In the genomic region with DNA sequence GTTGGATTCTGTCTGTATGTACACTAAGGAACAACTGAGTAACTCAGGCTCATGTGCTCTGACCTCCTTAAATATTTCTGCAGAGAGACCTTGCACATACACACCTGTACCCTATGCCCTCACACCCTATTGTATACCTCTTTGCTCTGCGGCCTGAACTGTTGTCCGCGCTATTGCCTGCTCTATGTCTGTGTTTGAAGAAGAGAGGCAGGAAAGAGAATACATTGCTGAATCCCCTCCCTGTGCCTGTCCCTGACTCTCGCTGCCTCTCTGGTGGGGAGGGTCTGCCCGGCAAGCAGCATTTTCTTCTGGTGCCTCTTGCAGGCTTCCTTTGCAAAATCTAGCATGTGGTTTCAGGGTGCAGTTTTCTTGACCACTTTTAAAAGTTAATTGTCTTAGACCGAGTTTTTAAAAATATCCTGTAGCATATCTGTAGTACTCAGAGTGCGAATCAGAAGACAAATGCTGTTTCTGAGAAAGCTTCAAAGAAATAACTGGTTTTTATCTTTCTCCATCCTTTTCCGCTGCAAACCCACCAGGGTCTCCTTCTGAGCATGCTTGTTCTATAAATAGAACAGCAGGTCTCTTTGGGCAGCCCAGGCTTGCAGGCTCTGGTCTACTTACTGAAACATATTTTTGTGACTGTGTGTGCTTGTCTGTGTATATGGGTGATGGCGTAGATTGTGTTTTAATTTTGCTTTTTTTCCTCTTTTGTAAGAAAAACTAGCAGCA, we compare ENCODE assay signal across 11 mouse cellular contexts. TPM values are rescaled to one million over a fixed set of nuclear protein-coding genes. Genes with fewer than 3 reads are reported as not detected.
A peak's percentile ranks its signal among the peaks of the same experiment; 100 is the strongest.
DNase-seq lines count a peak whose midpoint lies in the region; ATAC-seq and TF ChIP-seq lines count a peak whose summit lies in the region.
"Had no signal": no experiment of that assay in that cellular context is flagged by ENCODE, and none has a peak within 500 bp of the region (broad histone marks: within the 10 kb centered on the region; RNA-seq: fewer than 3 reads in every experiment).

No protein-coding gene starts in this region.

- ATAC-seq in heart, embryonic 12.5 days (ENCODE audit: insufficient number of reproducible peaks, low FRiP score), result no peak
- no peak for ATAC-seq in midbrain, embryonic 14.5 days (ENCODE audit: low FRiP score, low TSS enrichment)
- peak; percentile 33 for ATAC-seq in liver, embryonic 11.5 days (replicated peaks; ENCODE audit: low FRiP score)

- peak overlapping the region; percentile 81 for H3K27ac ChIP-seq in heart, embryonic 12.5 days (ENCODE audit: poor library complexity, severe bottlenecking)
- no peak overlapping the region for H3K27ac ChIP-seq in heart, adult 2 months
- H3K27ac ChIP-seq in midbrain, embryonic 14.5 days (replicated peaks; ENCODE audit: low read depth, low read length), result peak overlapping the region; percentile 60; the same call in 1 of the 2 replicates
- H3K27ac ChIP-seq in midbrain, embryonic 10.5 days (replicated peaks), result no peak overlapping the region
- peak overlapping the region; percentile 40; the same call in 1 of the 2 replicates for H3K27ac ChIP-seq in liver, embryonic 11.5 days (ENCODE audit: low read depth, low read length)

- H3K9ac ChIP-seq in heart, embryonic 12.5 days, result peak overlapping the region; percentile 50; the same call in 1 of the 2 replicates
- no peak overlapping the region for H3K9ac ChIP-seq in heart, adult 2 months (ENCODE audit: low read depth, low read length)
- no peak overlapping the region for H3K9ac ChIP-seq in midbrain, embryonic 14.5 days (replicated peaks; ENCODE audit: low read length)
- no peak overlapping the region for H3K9ac ChIP-seq in liver, embryonic 11.5 days (ENCODE audit: low read depth, low read length)

- H3K4me2 ChIP-seq in heart, embryonic 12.5 days, result peak overlapping the region; percentile 27; the same call in 1 of the 2 replicates
- H3K4me2 ChIP-seq in midbrain, embryonic 14.5 days (ENCODE audit: low read length), result 0 out of 2 replicates have a peak overlapping the region, but pooled peaks have one; percentile 15
- H3K4me2 ChIP-seq in liver, embryonic 11.5 days, result peak overlapping the region; percentile 15

- TF ChIP-seq CTCF in heart, adult 2 months (IDR thresholded peaks at IDR 0.05), result no peak

- peaks cover 83% of the 10 kb centered on the region for H3K4me1 ChIP-seq in heart, embryonic 12.5 days (replicated peaks)
- H3K4me1 ChIP-seq in heart, adult 2 months (ENCODE audit: control insufficient read depth, insufficient read depth, low read length), result peaks cover 33% of the 10 kb centered on the region
- peaks cover 6% of the 10 kb centered on the region; the same call in 1 of the 2 replicates for H3K4me1 ChIP-seq in midbrain, embryonic 14.5 days (ENCODE audit: control insufficient read depth, insufficient read depth, low read length)
- peaks cover 4% of the 10 kb centered on the region; the same call in 1 of the 2 replicates for H3K4me1 ChIP-seq in midbrain, embryonic 10.5 days
- peaks cover 56% of the 10 kb centered on the region for H3K4me1 ChIP-seq in liver, embryonic 11.5 days (replicated peaks; ENCODE audit: control insufficient read depth, insufficient read depth, low read length)

- no peak for TF ChIP-seq EP300 in heart, adult 2 months (IDR thresholded peaks at IDR 0.05; ENCODE audit: insufficient read depth, low read depth, low read length)

- WGBS in heart, embryonic 12.5 days, result 31% methylated on average over 9 of the region's 9 CpGs
- WGBS in heart, adult 2 months, result 65% methylated on average over 9 of the region's 9 CpGs
- 82% methylated on average over 9 of the region's 9 CpGs for WGBS in midbrain, embryonic 14.5 days
- WGBS in midbrain, embryonic 10.5 days, result 84% methylated on average over 9 of the region's 9 CpGs
- 30% methylated on average over 9 of the region's 9 CpGs for WGBS in liver, embryonic 11.5 days

- no peak for TF ChIP-seq POLR2A in heart, adult 2 months (IDR thresholded peaks at IDR 0.05; ENCODE audit: insufficient read depth, low read depth, low read length)

- H3K36me3 ChIP-seq in heart, embryonic 12.5 days, result no peaks in the 10 kb centered on the region
- H3K36me3 ChIP-seq in heart, adult 2 months (ENCODE audit: control insufficient read depth, insufficient read depth, low read length), result peaks cover 47% of the 10 kb centered on the region
- H3K36me3 ChIP-seq in midbrain, embryonic 14.5 days (ENCODE audit: control insufficient read depth, insufficient read depth, low read length), result 0 out of 2 replicates have a peak, but pooled peaks cover 5% of the 10 kb centered on the region
- H3K36me3 ChIP-seq in midbrain, embryonic 10.5 days, result peaks cover 13% of the 10 kb centered on the region; the same call in 1 of the 2 replicates
- H3K36me3 ChIP-seq in liver, embryonic 11.5 days (ENCODE audit: control insufficient read depth, insufficient read depth, low read length), result peaks cover 2% of the 10 kb centered on the region; the same call in 1 of the 2 replicates

- no peaks in the 10 kb centered on the region for H3K27me3 ChIP-seq in heart, embryonic 12.5 days (replicated peaks)
- H3K27me3 ChIP-seq in heart, adult 2 months (ENCODE audit: control insufficient read depth, insufficient read depth, low read length), result no peaks in the 10 kb centered on the region
- no peaks in the 10 kb centered on the region for H3K27me3 ChIP-seq in midbrain, embryonic 14.5 days (ENCODE audit: control insufficient read depth, insufficient read depth, low read length)
- H3K27me3 ChIP-seq in midbrain, embryonic 10.5 days (ENCODE audit: low read depth, poor library complexity, severe bottlenecking), result no peaks in the 10 kb centered on the region
- H3K27me3 ChIP-seq in liver, embryonic 11.5 days (replicated peaks; ENCODE audit: control insufficient read depth, insufficient read depth, low read length), result no peaks in the 10 kb centered on the region

- no peak for DNase-seq in heart, adult 2 months
- DNase-seq in midbrain, embryonic 14.5 days, result peak; percentile 38
- no peak for DNase-seq in midbrain, embryonic 10.5 days (ENCODE audit: low spot score)
- peak; percentile 18 for DNase-seq in T-cell, adult 2 months (ENCODE audit: low spot score)
- DNase-seq in liver, embryonic 11.5 days (ENCODE audit: low spot score), result no peak
- DNase-seq in right cerebral cortex, postnatal 36 days (ENCODE audit: low spot score in 2 of 2), result no peak
- no peak for DNase-seq in layer of hippocampus, postnatal 14 days (ENCODE audit: low spot score in 2 of 2)
- DNase-seq: adrenal gland, postnatal 14 days; cerebellum, adult 9-11 months; right cerebral cortex, adult 18-20 months had no signal

- intact Hi-C loops in heart, adult 2 months (cut with DNase I), result no loop called here

- no peaks in the 10 kb centered on the region for H3K9me3 ChIP-seq in heart, embryonic 12.5 days (replicated peaks)
- no peaks in the 10 kb centered on the region for H3K9me3 ChIP-seq in midbrain, embryonic 14.5 days (ENCODE audit: control insufficient read depth, low read length)
- no peaks in the 10 kb centered on the region for H3K9me3 ChIP-seq in midbrain, embryonic 10.5 days (replicated peaks)
- H3K9me3 ChIP-seq in liver, embryonic 11.5 days (ENCODE audit: control insufficient read depth, low read length), result no peaks in the 10 kb centered on the region

- H3K4me3 ChIP-seq in heart, embryonic 12.5 days, result no peak overlapping the region
- no peak overlapping the region for H3K4me3 ChIP-seq in heart, adult 2 months
- H3K4me3 ChIP-seq in midbrain, embryonic 14.5 days (replicated peaks; ENCODE audit: low read depth, low read length), result no peak overlapping the region
- no peak overlapping the region for H3K4me3 ChIP-seq in midbrain, embryonic 10.5 days
- H3K4me3 ChIP-seq in liver, embryonic 11.5 days (ENCODE audit: low read depth, low read length), result no peak overlapping the region

- peaks cover 11% of the 10 kb centered on the region for H3K79me2 ChIP-seq in heart, adult 2 months (replicated peaks; ENCODE audit: control insufficient read depth, insufficient read depth, low read length)

RNA-seq across cellular contexts. Expression of a gene that starts 24.6 kb away (rescaled TPM):
- 24.1 TPM in 2 replicates for polyA plus RNA-seq in heart, embryonic 12.5 days (2016; fragmentation: Nextera tagmentation; extraction: Ambion mirVana)
- total RNA-seq in heart, adult 2 months (2021), result 10 to 100 TPM; 40.8 to 47.3 TPM
- polyA plus RNA-seq in heart, adult 2 months (2012; rRNA removed), result 23.5 and 34.7 TPM in 2 replicates
- polyA plus RNA-seq in midbrain, embryonic 14.5 days (2014; fragmentation: Nextera tagmentation; extraction: Ambion mirVana), result 48.0 and 50.2 TPM in 2 replicates
- 37.8 and 41.6 TPM in 2 replicates for polyA plus RNA-seq in midbrain, embryonic 10.5 days (2016; fragmentation: Nextera tagmentation; extraction: Ambion mirVana)
- polyA plus RNA-seq in liver, embryonic 11.5 days (2014; fragmentation: Nextera tagmentation; extraction: Ambion mirVana), result 33.5 and 33.7 TPM in 2 replicates
- 100 to 1,000 TPM; 124 to 137 TPM for total RNA-seq in layer of hippocampus, postnatal 14 days (2021)

Comparison
In these comparisons a context has a peak if more than half of its experiments do, and no peak if none do; other contexts are left out.
1. H3K27ac ChIP-seq: peak in heart, embryonic 12.5 days (single experiment), midbrain, embryonic 14.5 days (single experiment) and liver, embryonic 11.5 days (single experiment); none in heart, adult 2 months (single experiment) and midbrain, embryonic 10.5 days (single experiment).
2. DNase-seq: peak in midbrain, embryonic 14.5 days (single experiment) and T-cell, adult 2 months (single experiment); none in heart, adult 2 months (0 of 2), midbrain, embryonic 10.5 days (single experiment), liver, embryonic 11.5 days (single experiment), right cerebral cortex, postnatal 36 days (0 of 2) and layer of hippocampus, postnatal 14 days (0 of 2).
3. Peak in every context shown above with its lines, with median percentiles within 50 percentile points of each other: H3K4me2 ChIP-seq.